8 mouse cellular contexts compared by ENCODE assay signal in genomic region chr13:23449235-23450095, GRCm38 (mm10). TPM values are rescaled to one million over a fixed set of nuclear protein-coding genes. Genes with fewer than 3 reads are reported as not detected.
A peak's percentile ranks its signal among the peaks of the same experiment; 100 is the strongest.
DNase-seq lines count a peak whose midpoint lies in the region; ATAC-seq and TF ChIP-seq lines count a peak whose summit lies in the region.

No protein-coding gene starts in this region.

- no peak overlapping the region; the same call in 1 of the 2 replicates for H3K27ac ChIP-seq in left cerebral cortex, adult 2 months
- H3K27ac ChIP-seq in cerebellum, adult 2 months (ENCODE audit: insufficient read depth, low read length): no peak overlapping the region
- no peak overlapping the region for H3K27ac ChIP-seq in intestine, embryonic 15.5 days
- no peak overlapping the region; the same call in 1 of the 2 replicates for H3K27ac ChIP-seq in neural tube, embryonic 15.5 days (replicated peaks)

- peak overlapping the region; percentile 42 for H3K9ac ChIP-seq in intestine, embryonic 15.5 days
- peak overlapping the region; percentile 61 for H3K9ac ChIP-seq in neural tube, embryonic 15.5 days (replicated peaks)

- intact Hi-C loops in left cerebral cortex, adult 2 months (cut with DNase I): loop anchor here (5.0 kb wide), 1 partner anchor 53 kb away; no protein-coding TSS in a partner anchor

- TF ChIP-seq CTCF in left cerebral cortex, adult 2 months (IDR thresholded peaks at IDR 0.05): no peak
- TF ChIP-seq CTCF in cerebellum, adult 2 months (IDR thresholded peaks at IDR 0.05; ENCODE audit: borderline replicate concordance, insufficient read depth, low read depth, low read length): no peak

- no peaks in the 10 kb centered on the region for H3K36me3 ChIP-seq in intestine, embryonic 15.5 days
- H3K36me3 ChIP-seq in neural tube, embryonic 15.5 days: no peaks in the 10 kb centered on the region

- TF ChIP-seq POLR2A in cerebellum, adult 2 months (IDR thresholded peaks at IDR 0.05; ENCODE audit: borderline replicate concordance, insufficient read depth, low read length): no peak

- H3K27me3 ChIP-seq in cerebellum, adult 2 months (ENCODE audit: control insufficient read depth, insufficient read depth, low read length): no peaks in the 10 kb centered on the region
- H3K27me3 ChIP-seq in intestine, embryonic 15.5 days (replicated peaks): no peaks in the 10 kb centered on the region
- H3K27me3 ChIP-seq in neural tube, embryonic 15.5 days (replicated peaks): no peaks in the 10 kb centered on the region

- ATAC-seq in intestine, embryonic 15.5 days: 0 out of 2 replicates have a peak, but pooled peaks have one; percentile 13
- ATAC-seq in neural tube, embryonic 15.5 days (ENCODE audit: low FRiP score): no peak

- H3K9me3 ChIP-seq in intestine, embryonic 15.5 days: no peaks in the 10 kb centered on the region
- H3K9me3 ChIP-seq in neural tube, embryonic 15.5 days (replicated peaks): no peaks in the 10 kb centered on the region

- peak overlapping the region; percentile 52 for H3K4me3 ChIP-seq in left cerebral cortex, adult 2 months
- H3K4me3 ChIP-seq in cerebellum, adult 2 months (replicated peaks; ENCODE audit: insufficient read depth, low read depth, low read length): peak overlapping the region; percentile 98
- H3K4me3 ChIP-seq in intestine, embryonic 15.5 days (replicated peaks): peak overlapping the region; percentile 48
- peak overlapping the region; percentile 56 for H3K4me3 ChIP-seq in neural tube, embryonic 15.5 days (replicated peaks)

- peak; percentile 46 to 58 for DNase-seq in left cerebral cortex, adult 2 months (ENCODE audit: extremely low spot score in 1 of 2, low spot score in 2 of 2)
- no peak for DNase-seq in left cerebral cortex, adult 8-10 months (ENCODE audit: low spot score in 2 of 2)
- peak; percentile 65 to 71 for DNase-seq in cerebellum, adult 2 months
- DNase-seq in forelimb bud, embryonic 11.5 days (ENCODE audit: low read depth, low spot score): peak; percentile 91
- peak; percentile 53 to 61 for DNase-seq in lung, adult 18-20 months
- no peak for DNase-seq in urinary bladder, adult 18-20 months (ENCODE audit: low spot score in 2 of 2)

- H3K4me2 ChIP-seq in intestine, embryonic 15.5 days (replicated peaks): peak overlapping the region; percentile 67
- peak overlapping the region; percentile 71 for H3K4me2 ChIP-seq in neural tube, embryonic 15.5 days

- no peaks in the 10 kb centered on the region; the same call in 1 of the 2 replicates for H3K4me1 ChIP-seq in cerebellum, adult 2 months (ENCODE audit: control insufficient read depth, insufficient read depth, low read length)
- peaks cover 5% of the 10 kb centered on the region; the same call in 1 of the 2 replicates for H3K4me1 ChIP-seq in intestine, embryonic 15.5 days (replicated peaks)
- H3K4me1 ChIP-seq in neural tube, embryonic 15.5 days: peaks cover 14% of the 10 kb centered on the region

- WGBS in cerebellum, adult 2 months: 1% methylated on average over 24 of the region's 24 CpGs
- WGBS in intestine, embryonic 15.5 days: under 1% methylated on average over 24 of the region's 24 CpGs
- under 1% methylated on average over 24 of the region's 24 CpGs for WGBS in neural tube, embryonic 15.5 days

RNA-seq across cellular contexts. Expression of gene Btn1a1, which starts 16.2 kb away (rescaled TPM):
- not detected for total RNA-seq in left cerebral cortex, adult 2 months (2021)
- under 1 TPM in 2 of 4 experiments, not detected in 2; 0.09 to 0.13 TPM for total RNA-seq in left cerebral cortex, adult 8-10 months (2022)
- polyA plus RNA-seq in cerebellum, adult 2 months (2012; rRNA removed): 0.21 and 0.32 TPM in 2 replicates
- 0.08 and 0.11 TPM in 2 replicates for polyA plus RNA-seq in intestine, embryonic 15.5 days (2015; fragmentation: Nextera tagmentation; extraction: Ambion mirVana)
- polyA plus RNA-seq in neural tube, embryonic 15.5 days (2015; fragmentation: Nextera tagmentation; extraction: Ambion mirVana): 0.15 TPM in 1 of 2 replicates, not detected in the other

RNA-seq across cellular contexts. Expression of gene Abt1, which starts 25.8 kb away (rescaled TPM):
- total RNA-seq in left cerebral cortex, adult 2 months (2021): 1 to 10 TPM; 8.9 to 9.8 TPM
- 1 to 10 TPM; 8.1 to 9.3 (median 8.6) TPM for total RNA-seq in left cerebral cortex, adult 8-10 months (2022)
- polyA plus RNA-seq in cerebellum, adult 2 months (2012; rRNA removed): 9.8 and 10.7 TPM in 2 replicates
- 11.2 TPM in 2 replicates for polyA plus RNA-seq in intestine, embryonic 15.5 days (2015; fragmentation: Nextera tagmentation; extraction: Ambion mirVana)
- 9.3 and 10.3 TPM in 2 replicates for polyA plus RNA-seq in neural tube, embryonic 15.5 days (2015; fragmentation: Nextera tagmentation; extraction: Ambion mirVana)

RNA-seq across cellular contexts. Expression of gene Btn2a2, which starts 39.2 kb away (rescaled TPM):
- 1 to 10 TPM in 1 of 2 experiments, under 1 TPM in 1; 0.65 to 1.4 TPM for total RNA-seq in left cerebral cortex, adult 2 months (2021)
- 1 to 10 TPM in 2 of 4 experiments, under 1 TPM in 2; 0.63 to 1.1 (median 0.99) TPM for total RNA-seq in left cerebral cortex, adult 8-10 months (2022)
- polyA plus RNA-seq in cerebellum, adult 2 months (2012; rRNA removed): 0.20 and 0.21 TPM in 2 replicates
- polyA plus RNA-seq in intestine, embryonic 15.5 days (2015; fragmentation: Nextera tagmentation; extraction: Ambion mirVana): 0.16 and 0.23 TPM in 2 replicates
- polyA plus RNA-seq in neural tube, embryonic 15.5 days (2015; fragmentation: Nextera tagmentation; extraction: Ambion mirVana): 0.14 and 0.22 TPM in 2 replicates

Comparison
In these comparisons a context has a peak if more than half of its experiments do, and no peak if none do; other contexts are left out.
1. DNase-seq: peak in left cerebral cortex, adult 2 months (2 of 2), cerebellum, adult 2 months (2 of 2), forelimb bud, embryonic 11.5 days (single experiment) and lung, adult 18-20 months (2 of 2); none in left cerebral cortex, adult 8-10 months (0 of 2) and urinary bladder, adult 18-20 months (0 of 2).
2. H3K4me3 ChIP-seq: peak in every context shown above with its lines; median percentile 98 in cerebellum, adult 2 months; 56 in neural tube, embryonic 15.5 days; 52 in left cerebral cortex, adult 2 months; 48 in intestine, embryonic 15.5 days.